In genomic region chr3:17896756-17897155, GRCm38 (mm10) we compare ENCODE assay signal across 21 mouse cellular contexts. TPM values are rescaled to one million over a fixed set of nuclear protein-coding genes. Genes with fewer than 3 reads are reported as not detected.
A peak's percentile ranks its signal among the peaks of the same experiment; 100 is the strongest.
DNase-seq lines count a peak whose midpoint lies in the region; ATAC-seq lines count a peak whose summit lies in the region.
"Had no signal": no experiment of that assay in that cellular context is flagged by ENCODE, and none has a peak within 500 bp of the region (broad histone marks: within the 10 kb centered on the region; RNA-seq: fewer than 3 reads in every experiment).

No protein-coding gene starts in this region.

- no peak for DNase-seq in cerebellum, postnatal 4 days (ENCODE audit: low spot score in 2 of 2)
- peak; percentile 63 for DNase-seq in cerebellum, adult 9-10 months
- peak; percentile 62 to 78 for DNase-seq in cerebellum, postnatal 25 days
- no peak for DNase-seq in frontal cortex, postnatal 36 days (ENCODE audit: low spot score in 2 of 2)
- DNase-seq in layer of hippocampus, postnatal 14 days (ENCODE audit: low spot score in 2 of 2), result no peak
- DNase-seq in right cerebral cortex, postnatal 36 days (ENCODE audit: low spot score in 2 of 2), result no peak
- DNase-seq: adrenal gland, postnatal 14 days; B cell, adult 2 months; gastrocnemius, postnatal 36 days; heart, adult 11 months; heart, postnatal 10 days; heart, postnatal 4 days; kidney, adult 8-10 months had no signal

- ATAC-seq in cerebellum, adult (ENCODE audit: insufficient number of reproducible peaks, low FRiP score, low TSS enrichment), result peak; percentile 96
- ATAC-seq: activated CD4-positive, CD25-positive, alpha-beta regulatory T cell, adult 4 months; forebrain, embryonic 13.5 days; inflammation-experienced regulatory T-cells, adult 6 months; intestine, postnatal 0 days had no signal

RNA-seq across cellular contexts. Expression of gene Cypt12, which starts 51.5 kb away (rescaled TPM):
- total RNA-seq in layer of hippocampus, postnatal 14 days (2021), result not detected
- total RNA-seq: adrenal gland, adult 18-20 months; adrenal gland, postnatal 14 days; gastrocnemius, adult 8-10 months; gastrocnemius, postnatal 36 days; heart, postnatal 10 days; heart, postnatal 4 days; MEL had no signal

Comparison
In these comparisons a context has a peak if more than half of its experiments do, and no peak if none do; other contexts are left out.
1. DNase-seq: peak in cerebellum, adult 9-10 months (single experiment) and cerebellum, postnatal 25 days (2 of 2); none in cerebellum, postnatal 4 days (0 of 2), frontal cortex, postnatal 36 days (0 of 2), layer of hippocampus, postnatal 14 days (0 of 2) and right cerebral cortex, postnatal 36 days (0 of 2).